Mouse (Mus musculus) kidney, postnatal 0 days (tissue): ENCODE data around the gene Gba. TPM values are rescaled to one million over a fixed set of nuclear protein-coding genes. Genes with fewer than 3 reads are reported as not detected.

ENCODE experiments used
- ATAC-seq: fragments of 200-750 bp; cut with Nextera tagmentation; replicated peaks from 2 replicates; pipeline ENCODE4 v1.8.0; 2017; ENCODE audit warnings: low read depth, moderate number of reproducible peaks, moderate TSS enrichment, moderate library complexity; ENCODE audit not compliant: low FRiP score
- DNase-seq: peaks from one replicate; pipeline ENCODE4 v3.0.0-alpha.2; 2016; ENCODE audit warnings: low spot score
- H3K27ac ChIP-seq: fragments of 300-500 bp; sonication (generic); 2 replicates; pipeline ENCODE4 v1.5.1; 2014; ENCODE audit warnings: mild to moderate bottlenecking
- H3K27me3 ChIP-seq: fragments of 300-500 bp; sonication (generic); 2 replicates; pipeline ENCODE4 v1.6.1; 2014; ENCODE audit warnings: low read length, mixed read lengths; ENCODE audit not compliant: insufficient read depth
- H3K36me3 ChIP-seq: fragments of 300-500 bp; sonication (generic); 2 replicates; pipeline ENCODE4 v1.6.1; 2014; ENCODE audit warnings: low read length, mixed read lengths; ENCODE audit not compliant: insufficient read depth
- H3K4me1 ChIP-seq: fragments of 300-500 bp; sonication (generic); replicated peaks from 2 replicates; pipeline ENCODE4 v1.6.1; 2014; ENCODE audit warnings: antibody characterized with exemption, low read length, mixed read lengths; ENCODE audit not compliant: insufficient read depth
- H3K4me2 ChIP-seq: fragments of 300-500 bp; sonication (generic); 2 replicates; pipeline ENCODE4 v1.6.1; 2014; ENCODE audit warnings: mild to moderate bottlenecking, low read length, moderate library complexity, mixed read lengths
- H3K4me3 ChIP-seq: fragments of 300-500 bp; sonication (generic); replicated peaks from 2 replicates; pipeline ENCODE4 v1.5.1; 2014; ENCODE audit warnings: low read depth, low read length
- H3K9ac ChIP-seq: fragments of 300-500 bp; sonication (generic); 2 replicates; pipeline ENCODE4 v1.6.1; 2014; ENCODE audit warnings: low read depth, low read length
- H3K9me3 ChIP-seq: fragments of 300-500 bp; sonication (generic); replicated peaks from 2 replicates; pipeline ENCODE4 v1.6.1; 2016; ENCODE audit warnings: low read length, inconsistent platforms, mixed read lengths
- CTCF ChIP-seq: IDR thresholded peaks from 2 replicates; pipeline ENCODE4 v1.5.1; 2016; ENCODE audit warnings: antibody characterized with exemption, low read depth, mild to moderate bottlenecking, moderate library complexity
- WGBS: fragments of 180-500 bp; shearing (Covaris S2); extraction: QIAGEN DNeasy Blood & Tissue Kit; methylation state at CpG from one replicate; pipeline ENCODE4 v1.1.7; 2014; 5-methylcytosine and 5-hydroxymethylcytosine counted together
- polyA plus RNA-seq: library from polyadenylated mRNA; unstranded; fragments of >200 nt; fragmentation: Nextera tagmentation; extraction: Ambion mirVana; gene quantifications from 2 replicates; pipeline ENCODE4 v1.2.1, GENCODE M21; 2015

Gba gene
- polyA plus RNA-seq, 1 experiment from 2014 or later, result 53.6 TPM

DNA sequence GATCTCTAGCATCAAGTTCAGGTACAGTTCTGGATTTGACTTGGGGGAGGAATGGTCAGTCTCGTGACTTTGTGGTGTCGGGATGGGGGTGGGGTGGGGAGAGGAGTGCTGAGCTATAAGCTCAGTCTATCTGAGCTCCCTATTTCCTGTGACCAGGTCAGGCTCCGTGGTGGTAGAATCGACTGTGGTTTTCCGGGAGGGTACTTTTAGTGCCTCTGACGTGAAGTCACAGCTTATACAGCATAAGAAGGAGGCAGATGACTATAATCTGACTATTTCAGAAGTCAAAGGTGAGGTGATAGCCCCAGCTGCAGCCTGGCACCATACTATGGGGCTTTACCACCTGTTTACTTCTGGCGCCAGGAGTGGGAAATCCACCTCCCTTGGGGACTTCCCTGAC lies 28.6 kb downstream of the Gba start:
- H3K4me3 ChIP-seq, result 0 out of 2 replicates have a peak overlapping the region, but pooled peaks have one; percentile 4
- no peak for ATAC-seq
- DNase-seq, result no peak
- H3K4me2 ChIP-seq, result peak overlapping the region; percentile 69
- H3K9ac ChIP-seq, result no peak overlapping the region
- TF ChIP-seq CTCF, result no peak
- no peaks in the 10 kb centered on the region for H3K36me3 ChIP-seq
- no peaks in the 10 kb centered on the region for H3K9me3 ChIP-seq
- WGBS, result 57% methylated on average over 7 of the region's 7 CpGs
- no peak overlapping the region for H3K27ac ChIP-seq
- H3K4me1 ChIP-seq, result peaks cover 23% of the 10 kb centered on the region
- no peaks in the 10 kb centered on the region for H3K27me3 ChIP-seq

DNA sequence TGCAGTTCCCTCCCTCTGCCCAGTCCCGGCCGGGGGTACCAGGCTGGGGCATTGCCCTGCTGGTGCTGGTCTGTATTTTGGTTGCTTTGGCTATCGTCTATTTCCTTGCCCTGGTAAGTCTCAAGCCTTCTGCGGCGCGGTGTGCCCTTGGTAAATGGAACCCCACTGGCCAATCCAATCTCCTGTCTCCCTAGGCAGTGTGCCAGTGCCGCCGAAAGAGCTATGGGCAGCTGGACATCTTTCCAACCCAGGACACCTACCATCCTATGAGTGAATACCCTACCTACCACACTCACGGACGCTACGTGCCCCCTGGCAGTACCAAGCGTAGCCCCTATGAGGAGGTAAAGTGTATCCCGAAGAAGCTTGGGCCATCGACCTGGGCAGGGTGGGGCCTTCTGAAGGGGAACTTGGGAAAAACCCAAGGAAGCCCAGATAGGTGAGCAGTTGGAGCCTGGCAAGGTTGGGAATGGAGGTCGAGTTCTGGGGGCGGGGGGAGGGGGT lies 29.1 kb downstream of the Gba start:
- H3K4me3 ChIP-seq, result 0 out of 2 replicates have a peak overlapping the region, but pooled peaks have one; percentile 4
- H3K27ac ChIP-seq, result no peak overlapping the region
- no peaks in the 10 kb centered on the region for H3K36me3 ChIP-seq
- no peak for TF ChIP-seq CTCF
- ATAC-seq (no peak), DNase-seq (no peak)
- H3K27me3 ChIP-seq, result no peaks in the 10 kb centered on the region
- peak overlapping the region; percentile 69 for H3K4me2 ChIP-seq
- no peak overlapping the region for H3K9ac ChIP-seq
- 73% methylated on average over 16 of the region's 16 CpGs for WGBS
- H3K4me1 ChIP-seq, result peaks cover 18% of the 10 kb centered on the region
- no peaks in the 10 kb centered on the region for H3K9me3 ChIP-seq

DNA sequence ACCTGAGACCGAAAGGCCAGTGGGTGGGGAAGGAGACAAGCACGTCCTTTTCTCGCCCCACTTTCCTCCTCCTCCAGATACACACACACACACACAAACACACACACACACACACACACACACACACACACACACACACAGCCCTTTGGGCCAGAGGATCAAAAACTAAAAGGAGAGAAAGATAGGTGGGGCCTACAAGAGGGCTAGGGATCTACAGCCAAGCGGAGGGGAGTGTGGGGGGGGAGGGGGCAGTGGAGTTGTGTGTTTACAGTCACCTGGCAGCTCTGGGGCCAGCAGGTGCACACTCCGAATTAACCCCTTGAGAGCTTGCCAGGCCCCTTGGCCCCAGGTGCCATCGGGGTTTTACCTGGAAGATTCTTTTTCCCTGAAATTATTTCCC lies 29.9 kb downstream of the Gba start:
- Histone ChIP-seq H3K27me3 (no peaks in the 10 kb centered on the region), H3K9me3 (no peaks in the 10 kb centered on the region), H3K27ac (peak overlapping the region; percentile 77; the same call in 1 of the 2 replicates), H3K4me3 (no peak overlapping the region), H3K4me2 (peak overlapping the region; percentile 69; the same call in 1 of the 2 replicates), H3K36me3 (no peaks in the 10 kb centered on the region), H3K4me1 (peaks cover 13% of the 10 kb centered on the region; the same call in 1 of the 2 replicates), H3K9ac (no peak overlapping the region)
- ATAC-seq (no peak), DNase-seq (no peak)
- TF ChIP-seq CTCF, result no peak
- 61% methylated on average over 6 of the region's 6 CpGs for WGBS

DNA sequence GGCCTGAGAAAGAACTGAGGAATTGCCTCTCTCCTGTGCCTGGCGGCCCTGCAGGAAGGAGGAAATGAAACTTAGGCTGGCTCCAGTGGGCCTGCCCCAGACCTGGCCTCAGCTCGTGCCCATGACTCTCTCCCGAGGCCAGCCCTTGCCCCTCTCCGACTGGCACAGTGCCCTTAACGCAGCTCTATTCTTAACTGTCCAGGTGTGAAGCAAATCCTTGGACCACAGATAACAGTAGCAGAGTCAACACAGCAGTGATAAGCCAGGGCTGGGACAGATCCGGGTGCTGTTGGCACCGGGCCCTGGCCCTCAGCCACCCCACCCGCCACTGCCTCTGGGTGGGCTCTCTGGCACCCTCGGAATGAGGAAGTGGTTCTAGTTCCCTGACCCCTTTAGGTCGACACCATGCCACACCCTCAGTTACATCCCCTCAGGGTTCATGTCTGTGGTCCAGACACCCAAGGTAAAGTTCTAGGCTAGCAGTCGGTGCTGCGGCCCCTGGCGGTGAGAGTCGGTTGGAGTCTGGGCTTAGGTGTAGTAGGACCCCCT lies 30.9 kb downstream of the Gba start:
- Histone ChIP-seq H3K4me3 (no peak overlapping the region), H3K27ac (peak overlapping the region; percentile 77), H3K27me3 (no peaks in the 10 kb centered on the region), H3K9me3 (no peaks in the 10 kb centered on the region), H3K36me3 (no peaks in the 10 kb centered on the region), H3K4me2 (no peak overlapping the region), H3K9ac (0 out of 2 replicates have a peak overlapping the region, but pooled peaks have one; percentile 31), H3K4me1 (peaks cover 12% of the 10 kb centered on the region; the same call in 1 of the 2 replicates)
- peak; percentile 35; the same call in 1 of the 2 replicates for TF ChIP-seq CTCF
- ATAC-seq (peak; percentile 44), DNase-seq (peak; percentile 11)
- 60% methylated on average over 14 of the region's 14 CpGs for WGBS

DNA sequence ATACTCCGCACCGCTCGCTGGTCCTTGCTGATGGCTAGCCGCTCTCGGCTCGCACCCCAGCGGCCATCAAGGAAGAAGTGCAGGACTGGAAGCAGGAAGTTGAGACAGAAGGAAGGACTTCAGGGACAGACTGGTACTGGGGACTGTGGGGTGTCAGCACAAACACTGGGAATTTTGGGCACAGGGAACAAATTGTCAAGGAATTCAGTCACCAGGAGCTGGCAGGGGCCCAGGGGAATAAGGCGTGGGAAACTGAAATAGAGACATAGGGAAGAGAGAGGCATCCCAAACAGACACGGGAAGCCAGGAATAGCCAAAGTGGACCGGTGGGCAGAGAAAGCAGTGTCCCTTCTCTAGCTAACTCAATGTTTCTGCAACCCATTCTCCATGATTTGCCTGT lies 33.8 kb downstream of the Gba start:
- H3K27me3 ChIP-seq, result no peaks in the 10 kb centered on the region
- WGBS, result 87% methylated on average over 10 of the region's 10 CpGs
- DNase-seq, result no peak
- H3K4me3 ChIP-seq, result no peak overlapping the region
- TF ChIP-seq CTCF, result no peak
- H3K4me1 ChIP-seq, result peaks cover 10% of the 10 kb centered on the region; the same call in 1 of the 2 replicates
- no peak for ATAC-seq
- H3K9me3 ChIP-seq, result no peaks in the 10 kb centered on the region
- H3K36me3 ChIP-seq, result no peaks in the 10 kb centered on the region
- no peak overlapping the region for H3K4me2 ChIP-seq
- no peak overlapping the region for H3K27ac ChIP-seq
- H3K9ac ChIP-seq, result no peak overlapping the region

DNA sequence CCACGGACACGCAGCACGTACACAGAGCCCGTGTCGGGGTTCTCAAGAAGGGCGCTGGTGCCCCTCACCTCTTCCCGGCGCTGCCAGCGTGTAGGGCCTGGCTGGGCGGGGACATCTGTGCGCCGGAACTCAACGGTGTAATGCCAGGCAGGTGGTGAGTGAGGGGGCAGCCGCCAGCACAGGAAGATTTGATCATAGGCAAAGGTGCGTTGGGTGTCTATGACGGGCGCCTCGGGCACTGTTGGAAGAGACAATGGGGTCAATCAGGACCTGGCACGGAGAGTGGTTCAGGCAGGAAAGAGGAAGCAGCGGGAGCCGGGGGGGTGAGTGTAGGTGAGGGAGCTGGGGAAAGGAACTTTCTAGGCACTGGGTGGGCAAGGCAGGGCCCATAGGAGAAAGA lies 35.0 kb downstream of the Gba start:
- H3K9ac ChIP-seq, result no peak overlapping the region

More for the DNA sequence above, 35.0 kb downstream of the Gba start:
- ATAC-seq (no peak), DNase-seq (no peak)
- no peak overlapping the region for H3K4me2 ChIP-seq
- peaks cover 10% of the 10 kb centered on the region; the same call in 1 of the 2 replicates for H3K4me1 ChIP-seq
- 90% methylated on average over 21 of the region's 21 CpGs for WGBS
- H3K27me3 ChIP-seq, result no peaks in the 10 kb centered on the region
- H3K9me3 ChIP-seq, result no peaks in the 10 kb centered on the region
- no peaks in the 10 kb centered on the region for H3K36me3 ChIP-seq
- no peak overlapping the region for H3K4me3 ChIP-seq
- H3K27ac ChIP-seq, result no peak overlapping the region
- no peak for TF ChIP-seq CTCF
